22 mouse cellular contexts compared by ENCODE assay signal in genomic region chr7:113590330-113590729, GRCm38 (mm10).
DNase-seq lines count a peak whose midpoint lies in the region; ATAC-seq lines count a peak whose summit lies in the region.
"Had no signal": no experiment of that assay in that cellular context is flagged by ENCODE, and none has a peak within 500 bp of the region (broad histone marks: within the 10 kb centered on the region; RNA-seq: fewer than 3 reads in every experiment).

No protein-coding gene starts in this region.

- no peak overlapping the region for H3K4me2 ChIP-seq in kidney, embryonic 15.5 days
- H3K4me2 ChIP-seq in lung, embryonic 15.5 days, result no peak overlapping the region
- H3K4me2 ChIP-seq in stomach, embryonic 16.5 days (ENCODE audit: low read depth, low read length), result no peak overlapping the region
- H3K4me2 ChIP-seq: embryonic facial prominence, embryonic 13.5 days; forebrain, embryonic 13.5 days; heart, embryonic 11.5 days; heart, embryonic 15.5 days; hindbrain, embryonic 13.5 days had no signal

- no peaks in the 10 kb centered on the region for H3K36me3 ChIP-seq in kidney, embryonic 15.5 days
- no peaks in the 10 kb centered on the region for H3K36me3 ChIP-seq in lung, embryonic 15.5 days
- H3K36me3 ChIP-seq in stomach, embryonic 16.5 days (ENCODE audit: control insufficient read depth, insufficient read depth, low read length), result no peaks in the 10 kb centered on the region
- H3K36me3 ChIP-seq: embryonic facial prominence, embryonic 13.5 days; heart, embryonic 15.5 days; hindbrain, embryonic 13.5 days had no signal

- no peak overlapping the region for H3K9ac ChIP-seq in kidney, embryonic 15.5 days
- H3K9ac ChIP-seq in lung, embryonic 15.5 days, result no peak overlapping the region
- H3K9ac ChIP-seq in stomach, embryonic 16.5 days (ENCODE audit: low read length), result no peak overlapping the region
- H3K9ac ChIP-seq: embryonic facial prominence, embryonic 13.5 days; forebrain, embryonic 13.5 days; heart, embryonic 15.5 days; hindbrain, embryonic 13.5 days had no signal

- H3K4me1 ChIP-seq in kidney, embryonic 15.5 days, result peaks cover 31% of the 10 kb centered on the region
- H3K4me1 ChIP-seq in lung, embryonic 15.5 days, result peaks cover 13% of the 10 kb centered on the region; the same call in 1 of the 2 replicates
- peaks cover 12% of the 10 kb centered on the region for H3K4me1 ChIP-seq in stomach, embryonic 16.5 days (ENCODE audit: control insufficient read depth, insufficient read depth, low read length)
- H3K4me1 ChIP-seq: forebrain, embryonic 13.5 days; hindbrain, embryonic 13.5 days had no signal

- peak; percentile 63 for DNase-seq in heart, adult 11 months
- DNase-seq in heart, adult 18-20 months, result no peak
- DNase-seq in kidney, adult 18-20 months, result no peak
- DNase-seq in lung, postnatal 25 days (ENCODE audit: low spot score), result no peak
- no peak for DNase-seq in layer of hippocampus, postnatal 14 days (ENCODE audit: low spot score in 2 of 2)
- DNase-seq: adrenal gland, postnatal 14 days; cerebellum, adult 11-12 months; cerebellum, adult 9-10 months; cerebellum, postnatal 25 days; gastrocnemius, adult 2 months; gastrocnemius, postnatal 36 days; heart, adult 2 months; heart, postnatal 14 days had no signal

- no peak overlapping the region for H3K4me3 ChIP-seq in kidney, embryonic 15.5 days (replicated peaks)
- no peak overlapping the region for H3K4me3 ChIP-seq in lung, embryonic 15.5 days
- no peak overlapping the region for H3K4me3 ChIP-seq in stomach, embryonic 16.5 days (replicated peaks; ENCODE audit: low read length)
- H3K4me3 ChIP-seq: embryonic facial prominence, embryonic 13.5 days; forebrain, embryonic 13.5 days; gastrocnemius, adult 2 months; heart, adult 2 months; heart, embryonic 15.5 days; hindbrain, embryonic 13.5 days had no signal

- H3K9me3 ChIP-seq in kidney, embryonic 15.5 days (replicated peaks), result no peaks in the 10 kb centered on the region
- H3K9me3 ChIP-seq in lung, embryonic 15.5 days, result no peaks in the 10 kb centered on the region
- H3K9me3 ChIP-seq in stomach, embryonic 16.5 days (replicated peaks; ENCODE audit: control insufficient read depth, low read length), result no peaks in the 10 kb centered on the region
- H3K9me3 ChIP-seq: embryonic facial prominence, embryonic 13.5 days; forebrain, embryonic 13.5 days; heart, embryonic 15.5 days; hindbrain, embryonic 13.5 days had no signal

- peak overlapping the region; percentile 89 for H3K27ac ChIP-seq in kidney, embryonic 15.5 days
- H3K27ac ChIP-seq in lung, embryonic 15.5 days, result peak overlapping the region; percentile 35; the same call in 1 of the 2 replicates
- H3K27ac ChIP-seq in stomach, embryonic 16.5 days (ENCODE audit: low read length), result peak overlapping the region; percentile 77
- H3K27ac ChIP-seq: embryonic facial prominence, embryonic 13.5 days; forebrain, embryonic 13.5 days; gastrocnemius, adult 2 months; heart, adult 2 months; heart, embryonic 15.5 days; hindbrain, embryonic 13.5 days had no signal

- no peaks in the 10 kb centered on the region for H3K27me3 ChIP-seq in kidney, embryonic 15.5 days
- H3K27me3 ChIP-seq in lung, embryonic 15.5 days, result no peaks in the 10 kb centered on the region
- no peaks in the 10 kb centered on the region for H3K27me3 ChIP-seq in stomach, embryonic 16.5 days (ENCODE audit: control insufficient read depth, insufficient read depth, low read length)
- H3K27me3 ChIP-seq: embryonic facial prominence, embryonic 13.5 days; forebrain, embryonic 13.5 days; heart, embryonic 15.5 days; hindbrain, embryonic 13.5 days had no signal

- 37% methylated on average over 1 of the region's 1 CpGs for WGBS in kidney, embryonic 15.5 days
- WGBS in lung, embryonic 15.5 days, result 23% methylated on average over 1 of the region's 1 CpGs
- WGBS in stomach, embryonic 16.5 days, result 57% methylated on average over 1 of the region's 1 CpGs

- ATAC-seq in kidney, embryonic 15.5 days (replicated peaks; ENCODE audit: low FRiP score), result peak; percentile 29; the same call in 1 of the 2 replicates
- ATAC-seq in lung, embryonic 15.5 days (ENCODE audit: borderline replicate concordance, extremely low read depth, low FRiP score, low TSS enrichment), result no peak
- no peak for ATAC-seq in stomach, embryonic 16.5 days (ENCODE audit: insufficient read depth, low FRiP score)
- ATAC-seq: activated CD4-positive, CD25-positive, alpha-beta regulatory T cell, adult 4 months; forebrain, embryonic 13.5 days had no signal

Comparison
In these comparisons a context has a peak if more than half of its experiments do, and no peak if none do; other contexts are left out.
1. H3K27ac ChIP-seq: peak in every context shown above with its lines; median percentile 89 in kidney, embryonic 15.5 days; 77 in stomach, embryonic 16.5 days; 35 in lung, embryonic 15.5 days.